Mouse (Mus musculus) liver, embryonic 12.5 days (tissue): Measurements from ENCODE around the gene Mb. TPM values are rescaled to one million over a fixed set of nuclear protein-coding genes. Genes with fewer than 3 reads are reported as not detected.
"Not testable (repeated sequence)": the region's sequence is repeated elsewhere in the genome, so short reads cannot be mapped to it uniquely, and the experiment has no call there.

Source experiments
- ATAC-seq: fragments of 200-750 bp; cut with Nextera tagmentation; 2 replicates; pipeline ENCODE4 v1.8.0; 2017; ENCODE audit warnings: moderate number of reproducible peaks, mild to moderate bottlenecking, moderate library complexity
- H3K27ac ChIP-seq: fragments of 300-500 bp; sonication (generic); 2 replicates; pipeline ENCODE4 v1.5.1; 2016; ENCODE audit warnings: mild to moderate bottlenecking
- H3K27me3 ChIP-seq: fragments of 300-500 bp; sonication (generic); replicated peaks from 2 replicates; pipeline ENCODE4 v1.6.1; 2016; ENCODE audit warnings: mild to moderate bottlenecking, moderate library complexity
- H3K36me3 ChIP-seq: fragments of 300-500 bp; sonication (generic); 2 replicates; pipeline ENCODE4 v1.6.1; 2016; ENCODE audit warnings: mild to moderate bottlenecking, moderate library complexity
- H3K4me1 ChIP-seq: fragments of 300-500 bp; sonication (generic); 2 replicates; pipeline ENCODE4 v1.6.1; 2016
- H3K4me2 ChIP-seq: fragments of 300-500 bp; sonication (generic); 2 replicates; pipeline ENCODE4 v1.6.1; 2016; ENCODE audit warnings: mild to moderate bottlenecking, moderate library complexity
- H3K4me3 ChIP-seq: fragments of 300-500 bp; sonication (generic); 2 replicates; pipeline ENCODE4 v1.5.1; 2016; ENCODE audit warnings: mild to moderate bottlenecking, moderate library complexity
- H3K9ac ChIP-seq: fragments of 300-500 bp; sonication (generic); 2 replicates; pipeline ENCODE4 v1.6.1; 2016; ENCODE audit warnings: mild to moderate bottlenecking, moderate library complexity
- H3K9me3 ChIP-seq: fragments of 300-500 bp; sonication (generic); replicated peaks from 2 replicates; pipeline ENCODE4 v1.6.1; 2016; ENCODE audit warnings: mild to moderate bottlenecking, moderate library complexity
- WGBS: fragments of 180-500 bp; shearing (Covaris S2); methylation state at CpG from one replicate; pipeline ENCODE4 v1.1.7; 2016; ENCODE audit not compliant: insufficient replicate concordance; 5-methylcytosine and 5-hydroxymethylcytosine counted together
- polyA plus RNA-seq: library from polyadenylated mRNA; unstranded; fragments of >200 nt; fragmentation: Nextera tagmentation; extraction: Ambion mirVana; gene quantifications from 2 replicates; pipeline ENCODE4 v1.2.1, GENCODE M21; 2016

Gene Mb
- polyA plus RNA-seq, 1 experiment from 2014 or later: 0.17 TPM

DNA sequence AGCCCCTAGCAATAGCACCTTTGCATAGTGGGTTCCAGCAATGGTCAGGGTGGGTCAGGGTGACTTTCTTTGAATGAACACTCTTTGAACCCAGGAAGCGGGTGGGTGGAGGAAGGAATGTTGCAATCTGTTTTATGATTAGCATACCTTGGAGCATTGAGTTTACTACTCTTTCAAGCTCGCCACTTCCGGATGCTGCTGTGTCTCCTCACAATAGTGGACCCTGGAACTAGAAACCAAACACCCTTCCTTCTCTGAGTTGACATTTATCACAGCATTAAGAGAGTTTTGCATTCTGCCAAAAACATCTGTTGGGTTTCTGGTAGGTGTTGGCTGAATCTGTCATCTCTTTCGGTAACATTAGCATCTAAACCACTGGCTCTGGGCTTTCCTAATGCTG, 8.9 kb upstream of the Mb start:
- H3K36me3 ChIP-seq, H3K4me3 ChIP-seq, H3K27ac ChIP-seq, ATAC-seq, H3K9me3 ChIP-seq, H3K9ac ChIP-seq, H3K4me2 ChIP-seq: not testable (repeated sequence)
- Histone ChIP-seq H3K27me3 (peaks cover 20% of the 10 kb centered on the region; the same call in 1 of the 2 replicates), H3K4me1 (peaks cover 11% of the 10 kb centered on the region)
- 73% methylated on average over 4 of the region's 4 CpGs for WGBS

DNA sequence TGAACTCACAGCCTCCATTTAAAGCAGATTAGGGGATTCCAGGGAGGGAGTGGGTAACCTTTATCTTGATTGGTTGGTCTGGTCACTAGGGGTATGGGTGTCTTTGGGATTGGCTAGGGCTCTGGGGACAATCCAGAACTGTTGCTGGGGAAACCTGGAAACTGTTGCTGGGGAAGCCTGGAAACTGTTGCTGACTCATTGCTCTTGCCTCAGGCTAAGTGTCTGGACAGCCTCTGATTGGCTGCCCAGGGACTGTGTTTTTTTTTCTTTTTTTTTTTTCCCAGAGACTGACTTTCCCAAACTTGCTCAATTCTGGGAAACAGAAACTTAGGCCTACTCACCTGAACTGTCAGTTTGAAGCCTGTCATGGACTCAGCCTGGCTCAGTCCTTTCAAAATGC, 8.1 kb upstream of the Mb start:
- H3K4me1 ChIP-seq: peaks cover 12% of the 10 kb centered on the region
- H3K9me3 ChIP-seq: no peaks in the 10 kb centered on the region
- H3K27me3 ChIP-seq: peaks cover 24% of the 10 kb centered on the region; the same call in 1 of the 2 replicates
- no peak overlapping the region for H3K4me3 ChIP-seq
- no peaks in the 10 kb centered on the region for H3K36me3 ChIP-seq
- H3K27ac ChIP-seq: no peak overlapping the region
- ATAC-seq: no peak
- H3K9ac ChIP-seq: no peak overlapping the region
- no peak overlapping the region for H3K4me2 ChIP-seq

GRCm38 (mm10) chr15:77056791-77057051, 6.3 kb upstream of the Mb start:
- no peak for ATAC-seq
- Histone ChIP-seq H3K4me1 (peaks cover 25% of the 10 kb centered on the region), H3K27ac (no peak overlapping the region), H3K27me3 (peaks cover 24% of the 10 kb centered on the region; the same call in 1 of the 2 replicates), H3K36me3 (no peaks in the 10 kb centered on the region), H3K9ac (no peak overlapping the region; the same call in 1 of the 2 replicates), H3K4me2 (no peak overlapping the region), H3K4me3 (no peak overlapping the region), H3K9me3 (no peaks in the 10 kb centered on the region)
- WGBS: 29% methylated on average over 3 of the region's 3 CpGs

GRCm38 (mm10) chr15:77056001-77056790, 5.7 kb upstream of the Mb start:
- no peak for ATAC-seq
- Histone ChIP-seq H3K4me1 (peaks cover 25% of the 10 kb centered on the region), H3K27ac (no peak overlapping the region), H3K9me3 (no peaks in the 10 kb centered on the region), H3K27me3 (peaks cover 24% of the 10 kb centered on the region), H3K36me3 (no peaks in the 10 kb centered on the region), H3K9ac (no peak overlapping the region), H3K4me3 (no peak overlapping the region), H3K4me2 (no peak overlapping the region)
- 35% methylated on average over 6 of the region's 6 CpGs for WGBS

DNA sequence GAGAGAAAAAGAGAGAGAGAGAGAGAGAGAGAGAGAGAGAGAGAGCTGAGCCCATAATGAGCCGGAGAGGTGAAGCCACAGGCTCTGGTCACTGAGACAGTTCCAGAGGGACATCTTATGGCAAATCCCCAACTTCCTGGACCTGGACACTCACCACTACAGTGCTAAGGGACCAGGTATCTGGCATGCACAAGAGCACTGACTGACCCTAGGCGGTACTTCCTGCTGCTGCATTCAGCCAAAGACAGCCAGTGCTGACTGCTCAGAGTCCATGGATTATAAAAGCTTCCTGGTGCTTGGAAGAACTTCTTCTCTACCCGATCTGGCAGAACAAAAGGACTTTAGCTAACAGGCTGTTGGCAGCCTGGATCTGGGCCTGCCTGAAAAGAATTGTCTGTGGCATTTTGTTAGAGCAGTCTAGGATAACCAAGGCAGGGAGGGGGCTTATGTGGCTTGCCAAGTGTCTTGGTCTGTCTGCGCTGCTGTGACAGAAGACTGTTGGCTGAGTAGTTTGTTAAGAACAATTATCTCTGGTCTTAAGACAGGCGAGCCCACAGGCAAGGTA, 4.2 kb upstream of the Mb start:
- H3K36me3 ChIP-seq: no peaks in the 10 kb centered on the region
- H3K4me1 ChIP-seq: peaks cover 25% of the 10 kb centered on the region
- H3K9me3 ChIP-seq: no peaks in the 10 kb centered on the region
- ATAC-seq: no peak
- H3K9ac ChIP-seq: no peak overlapping the region
- H3K4me2 ChIP-seq: no peak overlapping the region
- no peak overlapping the region for H3K4me3 ChIP-seq
- peaks cover 37% of the 10 kb centered on the region for H3K27me3 ChIP-seq
- no peak overlapping the region for H3K27ac ChIP-seq
- WGBS: 55% methylated on average over 5 of the region's 5 CpGs

GRCm38 (mm10) chr15:77053021-77053420, 2.6 kb upstream of the Mb start:
- H3K36me3 ChIP-seq: no peaks in the 10 kb centered on the region
- peaks cover 25% of the 10 kb centered on the region for H3K4me1 ChIP-seq
- peaks cover 51% of the 10 kb centered on the region for H3K27me3 ChIP-seq
- no peaks in the 10 kb centered on the region for H3K9me3 ChIP-seq
- WGBS: 31% methylated on average over 1 of the region's 1 CpGs
- no peak overlapping the region for H3K4me2 ChIP-seq
- no peak overlapping the region for H3K4me3 ChIP-seq
- no peak overlapping the region for H3K9ac ChIP-seq
- ATAC-seq: peak; percentile 86
- peak overlapping the region; percentile 70 for H3K27ac ChIP-seq

DNA sequence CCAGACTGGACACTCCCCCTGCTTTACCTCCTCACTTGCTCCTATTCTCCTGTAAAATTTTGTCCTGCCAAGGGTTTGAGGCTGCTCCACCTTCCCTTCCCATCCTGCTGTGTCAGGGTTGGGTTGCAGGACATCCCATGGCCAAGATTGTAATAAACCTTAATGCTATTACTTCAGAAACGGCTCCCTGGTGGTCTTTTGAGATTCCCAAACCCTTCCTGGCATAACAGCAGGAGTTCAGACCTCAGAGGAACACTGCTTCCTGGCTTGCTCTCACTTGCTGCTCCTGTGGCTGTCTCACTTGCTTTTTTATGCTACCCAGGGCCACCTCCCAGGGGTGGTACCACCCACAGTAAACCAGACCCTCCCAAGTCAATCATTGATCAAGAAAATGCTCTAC, 1.7 kb upstream of the Mb start:
- H3K27ac ChIP-seq: peak overlapping the region; percentile 70; the same call in 1 of the 2 replicates
- no peak overlapping the region for H3K9ac ChIP-seq
- no peak overlapping the region for H3K4me3 ChIP-seq
- peaks cover 53% of the 10 kb centered on the region for H3K27me3 ChIP-seq
- no peak for ATAC-seq
- no peaks in the 10 kb centered on the region for H3K9me3 ChIP-seq
- 33% methylated on average over 1 of the region's 1 CpGs for WGBS
- peaks cover 21% of the 10 kb centered on the region for H3K4me1 ChIP-seq
- H3K36me3 ChIP-seq: no peaks in the 10 kb centered on the region
- H3K4me2 ChIP-seq: no peak overlapping the region

DNA sequence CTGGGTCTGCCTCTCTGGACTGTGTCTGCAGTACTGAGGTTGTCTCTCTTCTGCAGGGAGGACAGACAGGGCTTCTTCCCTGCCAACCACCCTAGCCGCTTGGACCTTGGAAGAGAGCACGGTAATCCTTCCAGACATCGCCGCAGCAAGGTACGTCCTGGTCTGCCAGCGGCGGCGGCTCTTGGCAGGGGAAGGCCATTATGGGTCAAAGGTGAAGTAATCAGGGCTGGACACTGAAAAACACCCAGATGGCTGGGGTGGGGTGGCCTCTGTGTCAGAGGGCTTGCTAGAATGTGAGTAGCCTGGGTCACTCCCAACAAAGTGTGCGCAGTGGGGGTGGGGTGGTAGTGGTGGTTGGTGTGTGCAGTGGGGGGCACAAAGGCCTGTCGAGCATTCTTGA, 4.9 kb downstream of the Mb start:
- Histone ChIP-seq H3K27me3 (peaks cover 50% of the 10 kb centered on the region), H3K9ac (no peak overlapping the region), H3K27ac (no peak overlapping the region), H3K4me3 (no peak overlapping the region), H3K4me2 (no peak overlapping the region), H3K36me3 (no peaks in the 10 kb centered on the region), H3K9me3 (no peaks in the 10 kb centered on the region), H3K4me1 (no peaks in the 10 kb centered on the region)
- ATAC-seq: no peak
- 77% methylated on average over 10 of the region's 10 CpGs for WGBS

GRCm38 (mm10) chr15:77044597-77045320, 5.7 kb downstream of the Mb start, which contains the start of gene Apol6:
TSS of gene Apol6 (plus strand) at chr15:77044729.
- no peaks in the 10 kb centered on the region for H3K9me3 ChIP-seq
- H3K9ac ChIP-seq: no peak within 1 kb of the TSS
- no peaks in the 10 kb centered on the region for H3K36me3 ChIP-seq
- no peak for ATAC-seq
- 65% methylated on average over 12 of the region's 12 CpGs for WGBS
- H3K4me1 ChIP-seq: no peaks in the 10 kb centered on the region
- H3K27ac ChIP-seq: no peak within 1 kb of the TSS
- peaks cover 45% of the 10 kb centered on the region for H3K27me3 ChIP-seq
- H3K4me3 ChIP-seq: no peak within 1 kb of the TSS
- 0 out of 2 replicates have a peak within 1 kb of the TSS, but pooled peaks have one; percentile 6 for H3K4me2 ChIP-seq

DNA sequence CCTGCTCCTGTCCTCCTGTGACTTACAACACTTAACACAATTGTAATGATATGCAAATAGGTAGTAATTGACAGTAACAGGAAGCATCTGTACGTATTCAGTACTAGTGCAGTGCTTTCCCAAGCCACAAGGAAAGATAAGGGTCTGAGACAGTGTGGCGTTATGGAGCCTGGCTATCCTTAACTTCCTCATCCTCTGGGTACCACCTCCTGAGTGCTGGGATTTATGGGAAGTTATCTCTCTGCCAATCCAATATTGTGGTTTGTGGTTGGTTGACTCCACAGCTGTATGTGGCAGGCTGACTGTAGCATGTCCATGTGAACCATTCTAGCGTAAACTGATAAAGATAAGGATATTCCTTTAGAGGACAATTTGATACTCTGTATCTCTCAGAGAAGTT, 9.7 kb downstream of the Mb start:
- no peak overlapping the region for H3K9ac ChIP-seq
- no peak for ATAC-seq
- no peak overlapping the region for H3K4me3 ChIP-seq
- H3K36me3 ChIP-seq: no peaks in the 10 kb centered on the region
- H3K9me3 ChIP-seq: no peaks in the 10 kb centered on the region
- H3K27ac ChIP-seq: no peak overlapping the region
- peaks cover 10% of the 10 kb centered on the region for H3K4me1 ChIP-seq
- 20% methylated on average over 3 of the region's 3 CpGs for WGBS
- no peak overlapping the region for H3K4me2 ChIP-seq
- peaks cover 27% of the 10 kb centered on the region for H3K27me3 ChIP-seq

- no peak overlapping the region for H3K9ac ChIP-seq
- peaks cover 11% of the 10 kb centered on the region for H3K4me1 ChIP-seq
- WGBS: 70% methylated on average over 8 of the region's 9 CpGs
- no peaks in the 10 kb centered on the region for H3K9me3 ChIP-seq
- no peak for ATAC-seq
- H3K4me3 ChIP-seq: no peak overlapping the region
- peaks cover 21% of the 10 kb centered on the region; the same call in 1 of the 2 replicates for H3K27me3 ChIP-seq
- no peak overlapping the region for H3K4me2 ChIP-seq
- no peak overlapping the region for H3K27ac ChIP-seq
- H3K36me3 ChIP-seq: no peaks in the 10 kb centered on the region
These were observed 11.2 kb downstream of the Mb start for GRCm38 (mm10) chr15:77039211-77039700.
